Mouse (Mus musculus): ENCODE results near the gene Lpp. TPM values are rescaled to one million over a fixed set of nuclear protein-coding genes. Genes with fewer than 3 reads are reported as not detected.

Gene Lpp
- polyA plus RNA-seq, 1 experiment = 8.1 TPM

GRCm38 (mm10) chr16:24913641-24914392, 520.5 kb downstream of the Lpp start:
- Histone ChIP-seq H3K27ac (ENCODE audit: insufficient read depth, low read length) (no peak overlapping the region), H3K4me3 (replicated peaks; ENCODE audit: insufficient read depth, low read depth, low read length) (no peak overlapping the region), H3K27me3 (ENCODE audit: control insufficient read depth, insufficient read depth, low read length) (no peaks in the 10 kb centered on the region), H3K4me1 (ENCODE audit: control insufficient read depth, insufficient read depth, low read length) (peaks cover 21% of the 10 kb centered on the region; the same call in 1 of the 2 replicates)
- no peak for DNase-seq
- WGBS = 81% methylated on average over 7 of the region's 7 CpGs
- TF ChIP-seq CTCF (IDR thresholded peaks at IDR 0.05; ENCODE audit: borderline replicate concordance, insufficient read depth, low read depth, low read length) (no peak), POLR2A (IDR thresholded peaks at IDR 0.05; ENCODE audit: borderline replicate concordance, insufficient read depth, low read length) (no peak)

- H3K27ac ChIP-seq (ENCODE audit: insufficient read depth, low read length) = 0 out of 2 replicates have a peak overlapping the region, but pooled peaks have one; percentile 3
- H3K4me3 ChIP-seq (replicated peaks; ENCODE audit: insufficient read depth, low read depth, low read length) = no peak overlapping the region
- no peaks in the 10 kb centered on the region for H3K27me3 ChIP-seq (ENCODE audit: control insufficient read depth, insufficient read depth, low read length)
- WGBS = 15% methylated on average over 3 of the region's 3 CpGs
- TF ChIP-seq CTCF (IDR thresholded peaks at IDR 0.05; ENCODE audit: borderline replicate concordance, insufficient read depth, low read depth, low read length) (no peak), POLR2A (IDR thresholded peaks at IDR 0.05; ENCODE audit: borderline replicate concordance, insufficient read depth, low read length) (no peak)
- H3K4me1 ChIP-seq (ENCODE audit: control insufficient read depth, insufficient read depth, low read length) = peaks cover 16% of the 10 kb centered on the region; the same call in 1 of the 2 replicates
- peak; percentile 46 to 69 for DNase-seq
Measured at GRCm38 (mm10) chr16:24914393-24914751, 521.1 kb downstream of the Lpp start.

GRCm38 (mm10) chr16:24915470-24915869, 522.2 kb downstream of the Lpp start:
- 97% methylated on average over 4 of the region's 4 CpGs for WGBS
- Histone ChIP-seq H3K27ac (ENCODE audit: insufficient read depth, low read length) (no peak overlapping the region), H3K4me3 (replicated peaks; ENCODE audit: insufficient read depth, low read depth, low read length) (no peak overlapping the region), H3K4me1 (ENCODE audit: control insufficient read depth, insufficient read depth, low read length) (peaks cover 15% of the 10 kb centered on the region; the same call in 1 of the 2 replicates), H3K27me3 (ENCODE audit: control insufficient read depth, insufficient read depth, low read length) (no peaks in the 10 kb centered on the region)
- no peak for DNase-seq
- TF ChIP-seq POLR2A (IDR thresholded peaks at IDR 0.05; ENCODE audit: borderline replicate concordance, insufficient read depth, low read length) (no peak), CTCF (IDR thresholded peaks at IDR 0.05; ENCODE audit: borderline replicate concordance, insufficient read depth, low read depth, low read length) (no peak)

GRCm38 (mm10) chr16:24919349-24920012, 526.2 kb downstream of the Lpp start:
- no peaks in the 10 kb centered on the region for H3K27me3 ChIP-seq (ENCODE audit: control insufficient read depth, insufficient read depth, low read length)
- peak in 1 of 2 experiments; percentile 33 for DNase-seq
- TF ChIP-seq CTCF (IDR thresholded peaks at IDR 0.05; ENCODE audit: borderline replicate concordance, insufficient read depth, low read depth, low read length) (no peak), POLR2A (IDR thresholded peaks at IDR 0.05; ENCODE audit: borderline replicate concordance, insufficient read depth, low read length) (no peak)
- peaks cover 4% of the 10 kb centered on the region; the same call in 1 of the 2 replicates for H3K4me1 ChIP-seq (ENCODE audit: control insufficient read depth, insufficient read depth, low read length)
- 45% methylated on average over 11 of the region's 11 CpGs for WGBS
- H3K4me3 ChIP-seq (replicated peaks; ENCODE audit: insufficient read depth, low read depth, low read length) = no peak overlapping the region
- no peak overlapping the region for H3K27ac ChIP-seq (ENCODE audit: insufficient read depth, low read length)

GRCm38 (mm10) chr16:24930070-24930469, 536.8 kb downstream of the Lpp start:
- DNase-seq = peak in 1 of 2 experiments; percentile 38
- Histone ChIP-seq H3K27ac (ENCODE audit: insufficient read depth, low read length) (peak overlapping the region; percentile 25; the same call in 1 of the 2 replicates), H3K4me3 (replicated peaks; ENCODE audit: insufficient read depth, low read depth, low read length) (no peak overlapping the region), H3K4me1 (ENCODE audit: control insufficient read depth, insufficient read depth, low read length) (peaks cover 15% of the 10 kb centered on the region; the same call in 1 of the 2 replicates), H3K27me3 (ENCODE audit: control insufficient read depth, insufficient read depth, low read length) (no peaks in the 10 kb centered on the region)
- TF ChIP-seq POLR2A (IDR thresholded peaks at IDR 0.05; ENCODE audit: borderline replicate concordance, insufficient read depth, low read length) = no peak
- TF ChIP-seq CTCF (IDR thresholded peaks at IDR 0.05; ENCODE audit: borderline replicate concordance, insufficient read depth, low read depth, low read length) = no peak

GRCm38 (mm10) chr16:24930621-24931020, 537.3 kb downstream of the Lpp start:
- Histone ChIP-seq H3K4me3 (replicated peaks; ENCODE audit: insufficient read depth, low read depth, low read length) (no peak overlapping the region), H3K4me1 (ENCODE audit: control insufficient read depth, insufficient read depth, low read length) (peaks cover 15% of the 10 kb centered on the region; the same call in 1 of the 2 replicates), H3K27ac (ENCODE audit: insufficient read depth, low read length) (no peak overlapping the region), H3K27me3 (ENCODE audit: control insufficient read depth, insufficient read depth, low read length) (no peaks in the 10 kb centered on the region)
- TF ChIP-seq CTCF (IDR thresholded peaks at IDR 0.05; ENCODE audit: borderline replicate concordance, insufficient read depth, low read depth, low read length) (no peak), POLR2A (IDR thresholded peaks at IDR 0.05; ENCODE audit: borderline replicate concordance, insufficient read depth, low read length) (no peak)
- 9% methylated on average over 5 of the region's 5 CpGs for WGBS
- peak; percentile 63 to 95 for DNase-seq

- Histone ChIP-seq H3K27me3 (ENCODE audit: control insufficient read depth, insufficient read depth, low read length) (no peaks in the 10 kb centered on the region), H3K27ac (ENCODE audit: insufficient read depth, low read length) (no peak overlapping the region), H3K4me3 (replicated peaks; ENCODE audit: insufficient read depth, low read depth, low read length) (no peak overlapping the region), H3K4me1 (ENCODE audit: control insufficient read depth, insufficient read depth, low read length) (peaks cover 15% of the 10 kb centered on the region; the same call in 1 of the 2 replicates)
- TF ChIP-seq POLR2A (IDR thresholded peaks at IDR 0.05; ENCODE audit: borderline replicate concordance, insufficient read depth, low read length) (no peak), CTCF (IDR thresholded peaks at IDR 0.05; ENCODE audit: borderline replicate concordance, insufficient read depth, low read depth, low read length) (no peak)
- WGBS = 92% methylated on average over 3 of the region's 3 CpGs
- DNase-seq = no peak
Measured at GRCm38 (mm10) chr16:24932816-24933215, 539.5 kb downstream of the Lpp start.

All from cerebellum, adult 2 months (tissue).